Mouse (Mus musculus): ENCODE results near the gene B4galt7.
A peak's percentile ranks its signal among the peaks of the same experiment; 100 is the strongest.
"Not testable (repeated sequence)": the region's sequence is repeated elsewhere in the genome, so short reads cannot be mapped to it uniquely, and the experiment has no call there.

The B4galt7 gene

DNA sequence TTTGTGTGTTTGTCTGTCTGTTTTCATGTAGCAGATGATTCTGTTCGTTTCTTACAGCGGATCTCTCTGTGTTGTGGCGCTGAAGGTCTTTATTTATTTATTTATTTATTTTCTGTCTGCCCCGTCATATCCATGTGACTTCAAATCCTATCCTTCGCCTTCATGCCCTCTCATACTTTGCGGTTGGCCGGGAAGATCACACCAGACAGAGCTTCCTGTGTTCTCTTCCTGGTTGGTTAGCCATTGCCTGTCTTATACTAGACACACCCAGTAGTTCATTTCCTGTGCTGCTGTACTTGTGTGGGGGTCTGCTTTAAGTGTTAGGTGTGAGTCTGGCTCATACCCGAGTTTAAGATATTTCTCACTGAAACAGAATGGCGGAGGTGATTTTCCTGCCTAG is 961 bp downstream of the B4galt7 start:
- DNase-seq = no peak

GRCm38 (mm10) chr13:55601611-55602010 is 1.9 kb downstream of the B4galt7 start:
- peak; percentile 89 to 93 for DNase-seq

DNA sequence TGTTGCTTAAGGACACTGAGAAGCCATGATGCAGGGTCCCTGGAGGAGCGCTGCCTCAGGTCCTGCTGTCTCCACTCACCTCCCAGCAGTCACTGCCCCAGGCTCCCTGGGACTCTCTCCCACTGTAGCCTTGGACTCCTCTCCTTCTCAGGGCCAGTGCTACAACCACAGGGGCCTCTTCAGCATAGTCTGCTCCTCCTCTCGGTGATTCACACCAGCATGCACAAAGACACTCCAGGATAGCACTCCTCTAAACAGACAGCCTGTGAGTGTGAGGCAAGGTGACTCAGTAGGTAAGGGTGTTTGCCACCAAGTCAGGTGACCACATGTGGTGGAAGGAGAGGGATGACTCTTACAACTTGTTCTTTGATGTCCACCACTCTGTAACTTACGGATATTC is 4.9 kb downstream of the B4galt7 start:
- no peak for DNase-seq

DNA sequence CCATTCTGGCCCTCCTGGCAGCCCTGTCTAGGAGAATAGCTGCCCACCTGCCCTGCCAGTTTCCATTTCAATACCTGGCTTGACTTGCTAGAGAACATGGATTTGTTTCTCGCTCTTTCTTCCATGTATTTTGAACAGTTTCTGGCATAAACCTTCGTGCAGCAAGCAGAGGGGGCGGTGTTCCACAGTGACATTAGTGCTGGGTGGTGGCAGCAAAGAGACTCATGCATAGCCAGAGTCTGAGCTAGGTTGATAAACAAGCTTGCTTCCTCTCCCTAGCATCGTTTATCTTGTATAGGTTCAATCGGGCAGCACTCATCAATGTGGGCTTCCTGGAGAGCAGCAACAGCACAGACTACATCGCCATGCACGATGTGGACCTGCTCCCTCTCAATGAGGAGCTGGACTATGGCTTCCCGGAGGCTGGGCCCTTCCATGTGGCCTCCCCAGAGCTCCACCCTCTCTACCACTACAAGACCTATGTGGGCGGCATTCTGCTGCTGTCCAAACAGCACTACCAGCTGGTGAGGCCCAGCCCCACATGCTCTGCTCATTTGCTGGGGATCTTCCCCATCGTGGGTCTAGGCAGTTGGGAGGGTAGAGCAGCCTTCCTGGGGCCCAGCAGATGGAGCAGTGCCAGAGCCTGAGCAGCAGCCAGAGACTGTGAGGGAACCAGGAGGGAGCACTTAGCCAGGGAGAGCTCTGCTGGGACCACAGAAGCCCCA is 7.4 kb downstream of the B4galt7 start:
- no peak for DNase-seq

- no peak for DNase-seq
Observed at GRCm38 (mm10) chr13:55607624-55608006, 7.9 kb downstream of the B4galt7 start.

DNA sequence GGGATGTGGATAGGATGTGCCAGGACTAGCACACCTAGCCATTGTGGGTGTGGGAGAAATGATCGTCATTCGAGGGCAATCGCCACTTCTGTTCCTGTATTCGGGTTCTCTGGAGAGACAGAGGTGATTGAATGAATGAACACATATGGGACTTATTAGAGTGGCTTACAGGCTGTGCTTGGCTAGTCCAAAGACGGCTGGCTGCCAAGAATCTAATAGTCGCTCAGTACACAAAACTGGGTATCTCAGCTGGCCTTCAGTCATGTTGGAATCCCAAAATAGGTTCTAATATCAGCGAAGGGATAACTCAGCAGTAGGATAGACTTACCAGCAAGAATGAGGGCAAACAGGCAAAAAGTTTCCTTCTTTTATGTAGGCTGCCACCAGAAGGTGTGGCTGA is 12.3 kb downstream of the B4galt7 start:
- DNase-seq = no peak

DNA sequence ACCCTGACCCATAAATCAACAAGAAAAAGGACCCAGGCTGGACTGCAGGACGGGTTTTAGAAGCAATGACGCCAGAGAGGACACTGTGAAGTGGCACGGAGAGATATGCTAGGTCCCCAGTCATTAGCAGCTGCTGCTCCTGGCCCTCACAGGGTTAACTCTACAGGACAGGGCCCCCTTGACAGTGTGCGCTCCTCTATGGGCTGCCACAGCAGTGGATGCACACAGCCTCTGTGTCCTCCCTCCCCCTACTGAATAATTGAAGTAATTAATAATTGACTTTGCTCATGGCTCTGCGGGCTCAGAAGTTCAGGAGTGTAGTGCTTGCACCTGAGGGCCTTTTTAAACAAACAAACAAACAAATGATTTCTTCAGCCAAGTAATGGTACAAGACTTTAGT is 13.8 kb downstream of the B4galt7 start:
- DNase-seq = no peak

GRCm38 (mm10) chr13:55619328-55619727 is 19.6 kb downstream of the B4galt7 start:
- DNase-seq = no peak

DNA sequence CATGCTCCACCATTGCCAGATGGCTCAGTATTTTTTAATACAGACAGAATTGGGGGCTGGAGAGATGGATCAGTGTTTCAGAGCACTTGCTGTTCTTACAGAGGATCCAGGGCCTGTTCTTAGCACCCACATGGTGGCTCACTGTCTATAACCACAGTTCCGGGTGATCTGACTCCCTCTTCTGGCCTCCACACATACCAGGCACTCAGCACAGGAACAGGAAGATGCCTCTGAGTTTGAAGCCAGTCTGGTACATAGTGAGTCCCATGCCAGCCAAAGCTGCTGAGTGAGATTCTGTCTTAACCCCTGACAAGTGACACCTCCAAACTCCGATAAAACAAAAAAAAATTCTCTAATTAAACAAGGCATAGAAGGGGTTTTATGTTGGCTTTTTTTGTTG is 20.6 kb downstream of the B4galt7 start:
- DNase-seq = no peak

- not testable (repeated sequence) for DNase-seq
Observed at GRCm38 (mm10) chr13:55622156-55622648, 22.5 kb downstream of the B4galt7 start.

GRCm38 (mm10) chr13:55622649-55623541 is 23.2 kb downstream of the B4galt7 start, which contains the start of gene Caml:
Gene Caml, plus strand, starts transcription at chr13:55623005.
- DNase-seq = peak; percentile 90 to 91

DNA sequence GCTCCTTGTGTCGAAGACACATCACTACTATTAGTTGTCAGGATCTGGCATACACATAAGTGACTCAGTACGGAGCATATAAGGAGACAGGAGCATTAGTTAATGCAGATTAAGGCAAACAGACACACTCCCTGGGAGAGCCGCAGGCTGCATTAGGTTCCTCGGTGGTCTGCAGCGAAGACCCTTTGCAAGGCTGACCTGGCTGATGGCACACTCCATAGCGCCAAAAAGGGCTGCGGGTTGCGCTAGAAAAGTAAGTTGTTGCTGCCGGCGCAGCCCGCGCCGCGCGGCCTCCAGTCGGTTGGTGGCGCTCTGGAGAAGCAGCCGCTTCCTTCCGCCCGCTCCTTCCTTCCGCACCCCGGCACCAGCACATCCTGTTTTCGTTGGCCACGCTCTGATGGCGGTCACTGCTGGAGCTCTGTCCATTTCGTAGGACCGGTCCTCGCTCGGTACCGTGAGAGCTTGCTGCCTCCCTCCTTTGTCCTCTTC is 35.0 kb downstream of the B4galt7 start, which contains the start of gene Ddx46:
TSS of gene Ddx46 (plus strand) at position 389 of the 489 bp plus-strand sequence.
- peak; percentile 94 to 96 for DNase-seq

DNA sequence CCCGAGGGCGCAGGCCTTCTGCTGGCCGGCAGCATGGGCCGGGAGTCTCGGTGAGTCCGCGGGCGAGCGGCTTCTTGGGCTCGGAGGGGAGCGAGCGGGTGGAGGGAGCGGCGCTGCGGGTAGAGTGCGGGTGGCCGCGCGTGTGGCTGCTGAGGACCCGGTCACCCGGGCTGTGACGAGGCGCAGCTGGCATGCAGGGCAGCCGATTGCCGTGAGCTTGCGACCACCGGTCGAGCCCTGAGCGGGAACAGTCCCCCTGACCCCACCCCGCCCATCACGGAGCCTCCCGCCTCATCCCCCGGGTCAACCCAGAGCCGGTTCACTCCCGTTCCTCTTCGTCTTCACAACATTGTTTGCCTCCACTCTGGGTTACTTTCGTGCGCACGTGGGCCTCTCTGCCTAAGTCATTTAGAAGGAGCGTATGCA is 35.5 kb downstream of the B4galt7 start:
- no peak for DNase-seq

GRCm38 (mm10) chr13:55636185-55636983 is 36.7 kb downstream of the B4galt7 start:
- DNase-seq = no peak

GRCm38 (mm10) chr13:55640480-55640879 is 40.8 kb downstream of the B4galt7 start:
- peak; percentile 81 to 86 for DNase-seq

GRCm38 (mm10) chr13:55644525-55644924 is 44.8 kb downstream of the B4galt7 start:
- DNase-seq = no peak

DNA sequence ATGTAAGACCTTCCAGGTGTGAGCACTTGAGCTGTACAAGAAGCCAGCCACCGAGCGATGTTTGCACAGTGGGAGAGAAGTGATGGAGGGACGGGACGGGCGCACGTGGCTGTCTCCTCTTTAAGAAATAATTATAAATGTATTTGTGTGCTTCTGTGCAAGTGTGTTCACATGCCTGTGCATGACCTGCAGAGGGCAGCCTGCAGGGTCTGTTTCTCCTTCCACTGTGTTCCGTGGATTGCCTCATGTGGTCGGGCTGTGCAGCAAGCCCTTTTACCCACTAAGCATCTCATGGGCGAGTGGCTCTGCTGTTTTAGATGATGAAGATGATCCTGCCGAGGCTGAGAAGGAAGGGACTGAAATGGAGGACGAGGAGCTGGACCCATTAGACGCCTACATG is 50.4 kb downstream of the B4galt7 start:
- DNase-seq = no peak

DNA sequence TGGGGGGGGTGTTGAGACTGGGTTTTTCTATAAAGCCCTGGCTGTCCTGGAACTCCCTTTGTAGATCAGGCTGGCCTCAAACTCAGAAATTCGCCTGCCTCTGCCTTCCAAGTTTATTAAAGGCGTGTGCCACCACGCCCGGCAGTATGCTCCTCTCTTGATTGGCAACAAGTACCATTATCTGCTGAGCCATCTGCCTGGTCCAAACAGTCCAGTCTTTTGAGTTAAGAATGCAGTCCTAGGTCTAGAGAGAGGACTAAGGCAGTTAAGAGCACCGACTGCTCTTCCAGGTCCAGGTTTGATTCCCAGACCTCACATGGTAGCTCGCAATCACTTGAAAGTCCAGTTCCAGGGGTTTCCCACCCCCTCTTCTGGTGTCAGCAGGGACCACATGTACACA is 51.3 kb downstream of the B4galt7 start:
- no peak for DNase-seq
